Mouse (Mus musculus) CD4-positive, CD25-positive, alpha-beta regulatory T cell, adult 4 months (primary cell): ENCODE results near the gene Ptpdc1. TPM values are rescaled to one million over a fixed set of nuclear protein-coding genes. Genes with fewer than 3 reads are reported as not detected.

ENCODE experiments used
- ATAC-seq: one replicate; pipeline ENCODE4 v1.8.0; 2017
- polyA plus RNA-seq, 2 experiments: library from polyadenylated mRNA; unstranded; fragments of 100-300 nt; shearing (Covaris generic); gene quantifications; one replicate each; pipeline ENCODE4 v1.2.1; 2017

The Ptpdc1 gene
- polyA plus RNA-seq, 2 experiments from 2014 or later = 0.79 to 1.6 TPM

- ATAC-seq = peak; percentile 64
These were observed 28.6 kb upstream of the Ptpdc1 start for GRCm38 (mm10) chr13:48653788-48654770.

- no peak for ATAC-seq
These were observed 25.9 kb upstream of the Ptpdc1 start for GRCm38 (mm10) chr13:48651132-48652065.

- no peak for ATAC-seq
These were observed 25.2 kb upstream of the Ptpdc1 start for GRCm38 (mm10) chr13:48650615-48651014.

- no peak for ATAC-seq
These were observed 21.2 kb upstream of the Ptpdc1 start for GRCm38 (mm10) chr13:48646696-48647095.

GRCm38 (mm10) chr13:48643991-48644390 is 18.5 kb upstream of the Ptpdc1 start:
- ATAC-seq = no peak

GRCm38 (mm10) chr13:48643072-48643471 is 17.6 kb upstream of the Ptpdc1 start:
- no peak for ATAC-seq

- peak; percentile 81 for ATAC-seq
These were observed 14.1 kb upstream of the Ptpdc1 start for GRCm38 (mm10) chr13:48639570-48639969.

GRCm38 (mm10) chr13:48637706-48638105 is 12.2 kb upstream of the Ptpdc1 start:
- no peak for ATAC-seq

GRCm38 (mm10) chr13:48631691-48632090 is 6.2 kb upstream of the Ptpdc1 start:
- no peak for ATAC-seq

GRCm38 (mm10) chr13:48624968-48625398 is 481 bp downstream of the Ptpdc1 start:
- peak; percentile 31 for ATAC-seq

- no peak for ATAC-seq
These were observed 6.6 kb downstream of the Ptpdc1 start for GRCm38 (mm10) chr13:48618890-48619289.

GRCm38 (mm10) chr13:48617774-48618173 is 7.7 kb downstream of the Ptpdc1 start:
- no peak for ATAC-seq

- ATAC-seq = no peak
These were observed 10.9 kb downstream of the Ptpdc1 start for GRCm38 (mm10) chr13:48614525-48614924.

GRCm38 (mm10) chr13:48609106-48609505 is 16.4 kb downstream of the Ptpdc1 start:
- ATAC-seq = no peak

- ATAC-seq = no peak
These were observed 20.9 kb downstream of the Ptpdc1 start for GRCm38 (mm10) chr13:48604591-48604990.

GRCm38 (mm10) chr13:48603296-48603695 is 22.2 kb downstream of the Ptpdc1 start:
- no peak for ATAC-seq

GRCm38 (mm10) chr13:48594605-48595004 is 30.9 kb downstream of the Ptpdc1 start:
- ATAC-seq = no peak

GRCm38 (mm10) chr13:48594031-48594430 is 31.4 kb downstream of the Ptpdc1 start:
- no peak for ATAC-seq

- ATAC-seq = no peak
These were observed 32.3 kb downstream of the Ptpdc1 start for GRCm38 (mm10) chr13:48593181-48593580.

GRCm38 (mm10) chr13:48590743-48591142 is 34.7 kb downstream of the Ptpdc1 start:
- ATAC-seq = no peak

GRCm38 (mm10) chr13:48587354-48587753 is 38.1 kb downstream of the Ptpdc1 start:
- no peak for ATAC-seq

GRCm38 (mm10) chr13:48586496-48586895 is 39.0 kb downstream of the Ptpdc1 start:
- no peak for ATAC-seq

GRCm38 (mm10) chr13:48585786-48586185 is 39.7 kb downstream of the Ptpdc1 start:
- no peak for ATAC-seq
